Mouse (Mus musculus): ENCODE results near the gene Hoxb4. TPM values are rescaled to one million over a fixed set of nuclear protein-coding genes. Genes with fewer than 3 reads are reported as not detected.

The Hoxb4 gene
- polyA plus RNA-seq, 1 experiment from 2014 or later, result 0.20 TPM

DNA sequence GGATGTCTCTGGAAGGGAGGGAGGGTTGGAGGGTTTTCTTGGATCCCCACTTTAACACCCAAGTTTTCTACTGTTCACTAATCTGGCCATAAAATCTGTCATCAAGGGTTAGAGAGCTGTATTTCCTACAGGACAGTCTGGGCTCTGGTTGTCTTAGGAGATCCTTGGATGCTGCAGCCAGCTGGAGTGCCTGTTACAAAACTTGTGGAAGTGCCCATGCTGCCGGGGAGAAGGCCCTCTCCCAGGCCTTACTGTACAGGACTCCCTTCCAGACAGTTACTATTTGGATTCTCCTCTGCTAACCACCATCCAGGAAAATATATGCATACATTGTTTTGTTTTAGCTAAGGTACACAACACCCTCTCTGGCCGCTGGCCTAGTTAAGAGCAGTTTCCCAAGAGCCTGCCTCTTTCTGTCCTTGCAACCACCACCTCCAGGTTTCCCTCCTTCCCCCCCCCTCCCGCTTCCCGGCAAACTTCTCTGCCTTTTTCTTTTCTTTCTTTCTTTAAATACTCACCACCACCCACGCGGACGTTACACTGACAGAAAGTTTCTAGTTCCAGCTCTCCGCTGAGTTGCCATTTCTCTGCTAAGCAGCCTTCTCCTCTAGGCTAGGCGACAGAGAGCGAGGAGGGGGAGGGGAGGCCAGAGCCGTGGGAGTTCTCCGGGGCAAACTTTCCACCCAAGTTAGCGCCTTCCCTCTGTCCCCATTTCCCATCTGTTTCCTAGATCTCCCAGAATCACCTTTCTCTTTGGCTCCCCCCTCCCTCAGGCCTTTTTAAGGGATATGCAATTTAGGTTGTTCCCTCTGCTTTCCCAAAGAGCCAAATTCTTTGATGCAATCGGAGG is 31.6 kb downstream of the Hoxb4 start:
- no peak for DNase-seq (ENCODE audit: low spot score)

DNA sequence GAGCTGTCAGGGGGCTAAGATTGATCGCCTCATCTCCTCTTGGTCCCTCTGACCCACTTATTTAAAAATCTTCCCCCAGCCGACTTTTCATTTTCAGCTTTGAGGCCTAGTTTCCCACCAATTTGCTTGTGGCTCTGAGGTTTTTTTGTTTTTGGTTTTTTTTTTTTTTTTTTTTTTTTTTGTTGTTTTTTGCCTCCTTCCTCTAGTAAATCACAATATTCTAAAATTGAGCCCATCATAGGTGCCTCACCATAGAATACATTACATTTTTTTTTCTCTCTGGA is 32.2 kb downstream of the Hoxb4 start, which contains the start of gene Hoxb2:
Gene Hoxb2 (plus strand): TSS at position 185 of the 284 bp plus-strand sequence.
- no peak for DNase-seq (ENCODE audit: low spot score)

DNA sequence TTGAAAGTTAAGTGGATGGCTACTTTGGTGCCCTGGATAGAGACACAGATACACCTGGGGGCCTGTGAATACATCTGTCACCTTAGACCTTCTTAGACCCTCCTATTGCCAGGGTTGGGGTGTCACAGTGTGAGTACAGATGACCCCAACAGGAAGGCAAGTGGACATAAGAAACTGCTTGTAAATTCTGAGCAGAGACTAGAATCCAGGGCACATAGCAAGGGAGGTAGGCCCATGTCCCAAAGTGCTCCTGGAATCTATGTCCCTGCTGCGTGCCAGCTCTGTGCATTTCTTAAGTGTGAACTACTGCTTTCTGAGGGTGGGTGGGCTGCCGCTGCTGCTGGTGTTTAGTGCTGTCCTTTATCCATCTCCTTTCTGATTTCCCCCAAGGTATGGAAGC is 32.7 kb downstream of the Hoxb4 start:
- DNase-seq (ENCODE audit: low spot score), result no peak

DNA sequence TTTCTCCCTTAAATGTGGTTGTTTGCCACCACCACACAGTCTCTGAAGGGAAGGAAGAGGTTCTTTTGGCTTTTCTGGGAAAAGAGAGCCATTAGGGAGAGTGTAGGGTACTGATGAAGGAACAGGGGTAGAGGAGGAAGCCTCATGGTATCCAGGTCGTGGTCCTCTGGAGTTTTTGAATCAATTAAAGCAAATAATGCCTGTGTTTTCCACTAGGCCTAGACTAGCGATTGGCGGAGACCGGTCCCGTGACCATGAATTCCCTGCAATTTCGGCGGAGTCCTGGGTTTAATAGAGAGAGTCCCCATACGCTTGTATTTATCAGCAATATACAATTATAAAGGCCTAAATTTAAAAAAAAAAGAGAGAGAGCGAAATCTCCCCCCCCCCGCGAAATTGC is 33.2 kb downstream of the Hoxb4 start:
- no peak for DNase-seq (ENCODE audit: low spot score)

DNA sequence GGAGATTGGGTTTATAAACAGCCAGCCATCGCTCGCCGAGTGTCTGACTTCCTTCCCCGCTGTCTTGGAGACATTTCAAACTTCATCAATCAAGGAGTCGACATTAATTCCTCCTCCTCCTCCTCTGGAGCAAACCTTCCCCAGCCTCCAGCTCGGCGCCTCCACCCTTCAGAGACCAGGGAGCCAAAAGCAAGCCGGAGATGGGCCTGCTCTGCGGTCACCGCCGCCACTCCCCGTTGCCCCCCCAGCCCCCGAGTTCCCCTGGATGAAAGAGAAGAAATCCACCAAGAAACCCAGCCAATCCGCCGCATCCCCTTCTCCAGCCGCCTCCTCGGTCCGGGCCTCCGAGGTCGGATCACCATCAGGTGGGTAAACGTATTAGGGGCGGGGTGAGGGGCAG is 33.8 kb downstream of the Hoxb4 start:
- no peak for DNase-seq (ENCODE audit: low spot score)

GRCm38 (mm10) chr11:96352691-96353521 is 34.8 kb downstream of the Hoxb4 start:
- no peak for DNase-seq (ENCODE audit: low spot score)

- no peak for DNase-seq (ENCODE audit: low spot score)
Observed at GRCm38 (mm10) chr11:96353522-96353841, 35.4 kb downstream of the Hoxb4 start.

DNA sequence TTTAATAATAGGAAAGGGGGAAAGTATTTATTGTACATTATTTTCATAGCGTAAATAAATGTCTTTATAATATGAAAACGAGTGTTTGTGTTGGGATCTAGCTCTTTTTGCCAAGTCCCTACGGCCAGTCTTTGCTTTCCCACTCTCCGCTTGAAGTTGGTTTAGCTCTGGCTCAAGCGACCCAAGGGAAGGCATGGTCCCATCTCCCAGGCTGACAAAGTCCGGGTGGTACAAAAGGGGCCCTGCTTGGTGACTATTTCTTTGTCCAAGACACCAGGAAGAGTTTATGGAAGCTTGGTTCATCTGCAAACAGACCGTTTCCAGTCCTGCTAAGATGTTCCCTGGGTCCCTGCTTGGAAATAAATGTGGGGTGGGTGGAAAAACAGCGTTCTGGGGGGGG is 35.9 kb downstream of the Hoxb4 start:
- DNase-seq (ENCODE audit: low spot score), result no peak

GRCm38 (mm10) chr11:96354376-96354775 is 36.3 kb downstream of the Hoxb4 start:
- no peak for DNase-seq (ENCODE audit: low spot score)

DNA sequence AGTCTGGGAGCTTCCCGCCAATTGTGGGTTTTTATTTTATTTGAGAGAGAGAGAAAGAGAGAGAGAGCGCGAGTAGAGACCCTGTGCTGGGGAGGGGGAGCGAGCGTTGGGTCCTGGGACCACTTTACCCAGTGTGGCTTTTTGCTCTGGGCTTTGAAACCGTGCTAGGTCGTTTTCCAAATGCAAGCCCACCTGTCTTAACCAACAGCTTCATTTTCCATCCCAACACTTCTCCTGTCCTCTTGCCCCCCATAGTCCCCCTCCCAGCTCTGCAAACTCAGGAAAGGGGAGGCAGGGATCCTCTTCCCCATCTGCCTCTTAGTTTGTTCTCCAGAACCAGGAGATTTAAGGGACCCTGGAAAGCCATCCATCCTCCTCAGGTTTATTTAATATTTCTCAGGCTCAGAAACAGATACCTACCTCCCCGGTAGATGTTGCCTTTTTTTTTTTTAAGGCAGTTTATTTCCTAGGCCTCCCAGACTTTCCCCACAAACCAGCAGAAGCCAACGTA is 36.8 kb downstream of the Hoxb4 start:
- no peak for DNase-seq (ENCODE audit: low spot score)

DNA sequence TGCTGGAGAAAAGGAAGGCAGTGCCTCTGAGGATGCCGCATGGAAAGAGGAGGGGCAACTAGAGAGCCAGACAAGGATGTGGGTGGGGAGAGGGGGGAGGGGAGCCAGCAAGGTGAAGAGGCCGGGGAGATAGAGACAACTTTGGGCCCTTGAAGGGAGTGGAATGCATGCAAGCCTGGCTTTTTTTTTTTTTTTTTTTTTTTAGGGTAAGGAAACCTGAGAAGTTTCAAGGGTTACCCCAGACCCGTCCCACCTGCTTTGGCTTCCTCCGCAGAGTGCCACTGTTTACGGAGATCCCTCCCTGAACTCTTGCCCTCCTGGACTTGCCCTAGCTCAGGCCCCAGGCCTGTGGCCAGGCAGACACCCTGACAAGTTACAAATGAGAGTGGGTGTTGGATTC is 45.7 kb downstream of the Hoxb4 start:
- no peak for DNase-seq (ENCODE audit: low spot score)

- no peak for DNase-seq (ENCODE audit: low spot score)
Observed at GRCm38 (mm10) chr11:96365441-96366091, 47.5 kb downstream of the Hoxb4 start, which contains the start of gene Hoxb1. Gene Hoxb1 (plus strand): TSS chr11:96365752.

- DNase-seq (ENCODE audit: low spot score), result no peak
Observed at GRCm38 (mm10) chr11:96366092-96367041, 48.3 kb downstream of the Hoxb4 start.

- no peak for DNase-seq (ENCODE audit: low spot score)
Observed at GRCm38 (mm10) chr11:96367141-96367540, 49.1 kb downstream of the Hoxb4 start.

- no peak for DNase-seq (ENCODE audit: low spot score)
Observed at GRCm38 (mm10) chr11:96368686-96369085, 50.6 kb downstream of the Hoxb4 start.

DNA sequence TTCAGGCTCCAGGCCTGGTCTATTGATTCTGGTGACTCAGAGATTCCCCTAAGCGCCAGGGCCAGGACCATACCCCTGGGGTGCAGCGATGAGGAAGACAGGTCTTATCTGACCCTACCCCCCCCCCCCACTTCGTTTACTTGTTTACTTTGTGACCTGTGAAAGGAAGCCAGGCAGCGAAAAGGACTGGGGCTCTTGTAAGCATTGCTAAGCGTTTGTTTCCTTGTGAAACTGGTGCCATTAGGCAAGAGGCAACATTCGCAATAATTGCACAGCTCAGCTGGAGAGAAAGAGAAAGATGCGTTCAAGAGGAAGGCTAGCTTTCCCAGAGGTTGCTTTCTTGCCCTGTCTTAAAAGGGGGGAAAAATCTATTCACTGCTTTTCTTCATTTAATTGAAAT is 51.1 kb downstream of the Hoxb4 start:
- DNase-seq (ENCODE audit: low spot score), result no peak

MicroRNAs encoded within 50 kb of the gene (microRNA counts, 519-probe panel; counts per million panel counts)
- microRNA mmu-miR-10a, result 473 counts per million, percentile 71 among the panel's probes with 10 or more counts

Small RNAs within 50 kb of the gene (microRNA-seq; reads per million reads assigned to microRNA genes)
- gene Mir10a (ENCODE audit: borderline number of aligned reads), result 1,238 reads per million, percentile 74 among the genes with 10 or more reads in this experiment

Other genes starting within 250 kb of the Hoxb4 start
- 610 and 662 TPM in 2 replicates for gene Atp5g1, start 242.6 kb upstream of the Hoxb4 start, polyA plus RNA-seq (2015; fragmentation: Nextera tagmentation; extraction: Ambion mirVana)
- 0.13 and 0.20 TPM in 2 replicates for gene Calcoco2, start 206.3 kb upstream of the Hoxb4 start, polyA plus RNA-seq (2015; fragmentation: Nextera tagmentation; extraction: Ambion mirVana)
- 0.05 and 0.12 TPM in 2 replicates for gene Ttll6, start 184.5 kb upstream of the Hoxb4 start, polyA plus RNA-seq (2015; fragmentation: Nextera tagmentation; extraction: Ambion mirVana)
- 0.43 and 0.54 TPM in 2 replicates for gene Hoxb13, start 124.0 kb upstream of the Hoxb4 start, polyA plus RNA-seq (2015; fragmentation: Nextera tagmentation; extraction: Ambion mirVana)
- gene Hoxb9, start 46.8 kb upstream of the Hoxb4 start, polyA plus RNA-seq (2015; fragmentation: Nextera tagmentation; extraction: Ambion mirVana), result 0.09 TPM in 1 of 2 replicates, not detected in the other
- not detected in 2 replicates for gene Hoxb8, start 36.4 kb upstream of the Hoxb4 start, polyA plus RNA-seq (2015; fragmentation: Nextera tagmentation; extraction: Ambion mirVana)
- 0.19 TPM in 1 of 2 replicates, not detected in the other for gene Hoxb7, start 31.6 kb upstream of the Hoxb4 start, polyA plus RNA-seq (2015; fragmentation: Nextera tagmentation; extraction: Ambion mirVana)
- gene Hoxb6, start 25.8 kb upstream of the Hoxb4 start, polyA plus RNA-seq (2015; fragmentation: Nextera tagmentation; extraction: Ambion mirVana), result 0.10 TPM in 1 of 2 replicates, not detected in the other
- gene Hoxb5, start 14.9 kb upstream of the Hoxb4 start, polyA plus RNA-seq (2015; fragmentation: Nextera tagmentation; extraction: Ambion mirVana), result 0.15 and 0.16 TPM in 2 replicates
- 0.18 and 0.30 TPM in 2 replicates for gene Hoxb3, start 5.1 kb downstream of the Hoxb4 start, polyA plus RNA-seq (2015; fragmentation: Nextera tagmentation; extraction: Ambion mirVana)
- gene Hoxb2, start 32.3 kb downstream of the Hoxb4 start, polyA plus RNA-seq (2015; fragmentation: Nextera tagmentation; extraction: Ambion mirVana), result 1.3 and 1.4 TPM in 2 replicates
- not detected in 2 replicates for gene Hoxb1, start 47.5 kb downstream of the Hoxb4 start, polyA plus RNA-seq (2015; fragmentation: Nextera tagmentation; extraction: Ambion mirVana)
- gene Skap1, start 146.3 kb downstream of the Hoxb4 start, polyA plus RNA-seq (2015; fragmentation: Nextera tagmentation; extraction: Ambion mirVana), result 376 and 450 TPM in 2 replicates

All from thymus, postnatal 0 days (tissue).